ENCODE assay signal across 9 mouse cellular contexts in the genomic region with DNA sequence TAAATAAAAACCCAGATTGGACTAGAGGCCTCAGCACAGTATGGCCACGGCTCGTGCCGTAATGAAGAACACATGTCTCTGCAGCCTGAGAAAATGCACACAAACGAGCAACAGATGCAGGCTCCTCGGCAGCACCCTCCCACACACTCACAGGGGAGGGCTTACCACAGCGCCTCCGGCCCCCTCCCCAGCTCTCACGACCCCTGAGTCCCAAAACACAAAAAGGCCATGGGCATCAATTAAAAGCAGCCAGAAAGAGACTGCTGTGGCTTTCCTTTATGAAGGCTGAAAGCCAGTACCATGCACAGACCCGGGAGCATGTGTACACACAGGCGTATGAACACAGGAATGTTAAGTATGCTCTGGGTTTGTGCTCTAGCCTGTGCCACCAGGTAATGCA.
DNase-seq lines count a peak whose midpoint lies in the region; ATAC-seq lines count a peak whose summit lies in the region.
"Had no signal": no experiment of that assay in that cellular context is flagged by ENCODE, and none has a peak within 500 bp of the region (broad histone marks: within the 10 kb centered on the region; RNA-seq: fewer than 3 reads in every experiment).

No protein-coding gene starts in this region.

- peak overlapping the region; percentile 80 for H3K27ac ChIP-seq in heart, embryonic 12.5 days (ENCODE audit: poor library complexity, severe bottlenecking)
- H3K27ac ChIP-seq in forebrain, embryonic 14.5 days (ENCODE audit: low read depth, low read length) = peak overlapping the region; percentile 74
- H3K27ac ChIP-seq in midbrain, embryonic 10.5 days (replicated peaks) = peak overlapping the region; percentile 72

- WGBS in heart, embryonic 12.5 days = 37% methylated on average over 10 of the region's 10 CpGs
- 14% methylated on average over 10 of the region's 10 CpGs for WGBS in forebrain, embryonic 14.5 days
- 63% methylated on average over 10 of the region's 10 CpGs for WGBS in midbrain, embryonic 10.5 days

- no peak for ATAC-seq in heart, embryonic 12.5 days (ENCODE audit: insufficient number of reproducible peaks, low FRiP score)
- ATAC-seq in forebrain, embryonic 14.5 days = peak; percentile 9; the same call in 1 of the 2 replicates

- no peak overlapping the region for H3K4me2 ChIP-seq in heart, embryonic 12.5 days
- no peak overlapping the region for H3K4me2 ChIP-seq in forebrain, embryonic 14.5 days (ENCODE audit: low read length)

- H3K4me3 ChIP-seq in heart, embryonic 12.5 days = no peak overlapping the region
- H3K4me3 ChIP-seq in forebrain, embryonic 14.5 days (ENCODE audit: low read depth, low read length) = no peak overlapping the region
- no peak overlapping the region for H3K4me3 ChIP-seq in midbrain, embryonic 10.5 days

- H3K9me3 ChIP-seq in heart, embryonic 12.5 days (replicated peaks) = no peaks in the 10 kb centered on the region
- no peaks in the 10 kb centered on the region for H3K9me3 ChIP-seq in forebrain, embryonic 14.5 days (replicated peaks; ENCODE audit: control insufficient read depth, low read length)
- no peaks in the 10 kb centered on the region for H3K9me3 ChIP-seq in midbrain, embryonic 10.5 days (replicated peaks)

- peaks cover 84% of the 10 kb centered on the region for H3K4me1 ChIP-seq in heart, embryonic 12.5 days (replicated peaks)
- peaks cover 62% of the 10 kb centered on the region for H3K4me1 ChIP-seq in forebrain, embryonic 14.5 days (ENCODE audit: control insufficient read depth, insufficient read depth, low read length)
- H3K4me1 ChIP-seq in midbrain, embryonic 10.5 days = peaks cover 81% of the 10 kb centered on the region

- 0 out of 2 replicates have a peak, but pooled peaks cover 4% of the 10 kb centered on the region for H3K36me3 ChIP-seq in heart, embryonic 12.5 days
- H3K36me3 ChIP-seq in forebrain, embryonic 14.5 days (ENCODE audit: control insufficient read depth, insufficient read depth, low read length) = no peaks in the 10 kb centered on the region
- H3K36me3 ChIP-seq in midbrain, embryonic 10.5 days = no peaks in the 10 kb centered on the region

- no peak for DNase-seq in heart, adult 11 months
- DNase-seq in 3T3-L1 (ENCODE audit: low read depth, low spot score) = peak; percentile 55
- no peak for DNase-seq in forebrain, embryonic 14.5 days (ENCODE audit: low spot score)
- DNase-seq in midbrain, embryonic 10.5 days (ENCODE audit: low spot score) = peak; percentile 41
- DNase-seq in ovary, postnatal 36 days (ENCODE audit: low spot score) = no peak
- DNase-seq in urinary bladder, postnatal 36 days (ENCODE audit: low spot score in 2 of 2) = no peak
- DNase-seq in right cerebral cortex, adult 2 months (ENCODE audit: low spot score in 2 of 2) = no peak
- DNase-seq: adrenal gland, adult 8-10 months had no signal

- H3K9ac ChIP-seq in heart, embryonic 12.5 days = no peak overlapping the region
- H3K9ac ChIP-seq in forebrain, embryonic 14.5 days (ENCODE audit: low read length) = 0 out of 2 replicates have a peak overlapping the region, but pooled peaks have one; percentile 35

- no peaks in the 10 kb centered on the region for H3K27me3 ChIP-seq in heart, embryonic 12.5 days (replicated peaks)
- H3K27me3 ChIP-seq in forebrain, embryonic 14.5 days (replicated peaks; ENCODE audit: control insufficient read depth, insufficient read depth, low read length) = no peaks in the 10 kb centered on the region
- H3K27me3 ChIP-seq in midbrain, embryonic 10.5 days (ENCODE audit: low read depth, poor library complexity, severe bottlenecking) = no peaks in the 10 kb centered on the region

Comparison
In these comparisons a context has a peak if more than half of its experiments do, and no peak if none do; other contexts are left out.
1. DNase-seq: peak in 3T3-L1 (single experiment) and midbrain, embryonic 10.5 days (single experiment); none in heart, adult 11 months (single experiment), forebrain, embryonic 14.5 days (single experiment), ovary, postnatal 36 days (single experiment), urinary bladder, postnatal 36 days (0 of 2) and right cerebral cortex, adult 2 months (0 of 2).
2. Peak in every context shown above with its lines, with median percentiles within 50 percentile points of each other: H3K27ac ChIP-seq.